Mouse (Mus musculus) olfactory bulb, adult 2 months (tissue): ENCODE data around the gene Wdr17.

Experiments
- CTCF ChIP-seq: fragments of 200-500 bp; IDR thresholded peaks from 2 replicates; pipeline ENCODE4 v1.5.1; 2012; ENCODE audit warnings: low read depth, mild to moderate bottlenecking, low read length, moderate library complexity; ENCODE audit not compliant: insufficient read depth
- POLR2A ChIP-seq: fragments of 200-500 bp; IDR thresholded peaks from 2 replicates; pipeline ENCODE4 v1.6.1; 2012; ENCODE audit warnings: mild to moderate bottlenecking, low read depth, low read length, moderate library complexity; ENCODE audit not compliant: insufficient read depth

- TF ChIP-seq POLR2A (no peak), CTCF (no peak)
Measured at GRCm38 (mm10) chr8:54597386-54597785, 289.6 kb downstream of the Wdr17 start.
